Mouse (Mus musculus) heart, embryonic 16.5 days (tissue): Measurements from ENCODE around the gene Cnpy1. TPM values are rescaled to one million over a fixed set of nuclear protein-coding genes. Genes with fewer than 3 reads are reported as not detected.

ENCODE experiments used
- ATAC-seq: fragments of 200-750 bp; cut with Nextera tagmentation; replicated peaks from 2 replicates; pipeline ENCODE4 v1.8.0; 2017; ENCODE audit warnings: moderate number of reproducible peaks; ENCODE audit not compliant: insufficient read depth, low FRiP score; ENCODE audit errors: extremely low read depth
- H3K27ac ChIP-seq: fragments of 300-500 bp; sonication (generic); 2 replicates; pipeline ENCODE4 v1.5.1; 2014; ENCODE audit warnings: mild to moderate bottlenecking, low read length, control low read depth, moderate library complexity
- H3K27me3 ChIP-seq: fragments of 300-500 bp; sonication (generic); 2 replicates; pipeline ENCODE4 v1.6.1; 2014; ENCODE audit warnings: low read length, mixed read lengths; ENCODE audit not compliant: control insufficient read depth, insufficient read depth
- H3K36me3 ChIP-seq: fragments of 300-500 bp; sonication (generic); 2 replicates; pipeline ENCODE4 v1.6.1; 2014; ENCODE audit not compliant: control insufficient read depth, insufficient read depth
- H3K4me1 ChIP-seq: fragments of 300-500 bp; sonication (generic); 2 replicates; pipeline ENCODE4 v1.6.1; 2014; ENCODE audit warnings: low read length, mixed read lengths; ENCODE audit not compliant: control insufficient read depth, insufficient read depth
- H3K4me2 ChIP-seq: fragments of 300-500 bp; sonication (generic); 2 replicates; pipeline ENCODE4 v1.6.1; 2014; ENCODE audit warnings: low read depth, mild to moderate bottlenecking, control low read depth, low read length
- H3K4me3 ChIP-seq: fragments of 300-500 bp; sonication (generic); 2 replicates; pipeline ENCODE4 v1.5.1; 2014; ENCODE audit warnings: mild to moderate bottlenecking, control low read depth, low read length
- H3K9ac ChIP-seq: fragments of 300-500 bp; sonication (generic); 2 replicates; pipeline ENCODE4 v1.6.1; 2014; ENCODE audit warnings: low read length, control low read depth
- H3K9me3 ChIP-seq: fragments of 300-500 bp; sonication (generic); replicated peaks from 2 replicates; pipeline ENCODE4 v1.6.1; 2016; ENCODE audit warnings: low read length; ENCODE audit not compliant: control insufficient read depth
- WGBS: fragments of 180-500 bp; shearing (Covaris S2); extraction: QIAGEN DNeasy Blood & Tissue Kit; methylation state at CpG from one replicate; pipeline ENCODE4 v1.1.7; 2014; 5-methylcytosine and 5-hydroxymethylcytosine counted together
- polyA plus RNA-seq: library from polyadenylated mRNA; unstranded; fragments of >200 nt; fragmentation: Nextera tagmentation; extraction: Ambion mirVana; gene quantifications from 2 replicates; pipeline ENCODE4 v1.2.1, GENCODE M21; 2015

Gene Cnpy1
- polyA plus RNA-seq, 1 experiment from 2014 or later, result not detected

- no peak for ATAC-seq
- Histone ChIP-seq H3K9ac (no peak overlapping the region), H3K36me3 (no peaks in the 10 kb centered on the region), H3K4me3 (no peak overlapping the region), H3K27me3 (no peaks in the 10 kb centered on the region), H3K27ac (no peak overlapping the region), H3K4me1 (no peaks in the 10 kb centered on the region), H3K4me2 (no peak overlapping the region), H3K9me3 (no peaks in the 10 kb centered on the region)
- 34% methylated on average over 2 of the region's 2 CpGs for WGBS
Observed at GRCm38 (mm10) chr5:28267576-28267975, 22.0 kb upstream of the Cnpy1 start.

- Histone ChIP-seq H3K4me1 (no peaks in the 10 kb centered on the region), H3K27me3 (no peaks in the 10 kb centered on the region), H3K4me3 (no peak overlapping the region), H3K36me3 (no peaks in the 10 kb centered on the region), H3K27ac (no peak overlapping the region), H3K9me3 (no peaks in the 10 kb centered on the region), H3K9ac (no peak overlapping the region), H3K4me2 (no peak overlapping the region)
- no peak for ATAC-seq
Observed at GRCm38 (mm10) chr5:28265653-28266052, 20.0 kb upstream of the Cnpy1 start.

GRCm38 (mm10) chr5:28263852-28264251, 18.2 kb upstream of the Cnpy1 start:
- WGBS, result 74% methylated on average over 1 of the region's 1 CpGs
- Histone ChIP-seq H3K36me3 (no peaks in the 10 kb centered on the region), H3K27me3 (no peaks in the 10 kb centered on the region), H3K4me2 (no peak overlapping the region), H3K9me3 (no peaks in the 10 kb centered on the region), H3K27ac (no peak overlapping the region), H3K9ac (no peak overlapping the region), H3K4me3 (no peak overlapping the region), H3K4me1 (no peaks in the 10 kb centered on the region)
- no peak for ATAC-seq

- ATAC-seq, result no peak
- WGBS, result 88% methylated on average over 5 of the region's 5 CpGs
Observed at GRCm38 (mm10) chr5:28262070-28262469, 16.5 kb upstream of the Cnpy1 start.

GRCm38 (mm10) chr5:28259939-28260338, 14.3 kb upstream of the Cnpy1 start:
- no peak overlapping the region for H3K9ac ChIP-seq
- no peak overlapping the region for H3K4me2 ChIP-seq
- H3K36me3 ChIP-seq, result no peaks in the 10 kb centered on the region
- no peak overlapping the region for H3K27ac ChIP-seq
- 0 out of 2 replicates have a peak, but pooled peaks cover 2% of the 10 kb centered on the region for H3K27me3 ChIP-seq
- no peak for ATAC-seq
- 80% methylated on average over 1 of the region's 1 CpGs for WGBS
- H3K4me3 ChIP-seq, result no peak overlapping the region
- H3K9me3 ChIP-seq, result no peaks in the 10 kb centered on the region
- no peaks in the 10 kb centered on the region for H3K4me1 ChIP-seq

More at GRCm38 (mm10) chr5:28262070-28262469, 16.5 kb upstream of the Cnpy1 start:
- H3K4me2 ChIP-seq, result no peak overlapping the region
- no peak overlapping the region for H3K27ac ChIP-seq
- no peaks in the 10 kb centered on the region for H3K36me3 ChIP-seq
- H3K9me3 ChIP-seq, result no peaks in the 10 kb centered on the region
- 0 out of 2 replicates have a peak, but pooled peaks cover 2% of the 10 kb centered on the region for H3K27me3 ChIP-seq
- H3K9ac ChIP-seq, result no peak overlapping the region
- H3K4me1 ChIP-seq, result no peaks in the 10 kb centered on the region
- no peak overlapping the region for H3K4me3 ChIP-seq

GRCm38 (mm10) chr5:28259385-28259784, 13.8 kb upstream of the Cnpy1 start:
- Histone ChIP-seq H3K4me2 (no peak overlapping the region), H3K9ac (no peak overlapping the region), H3K4me3 (no peak overlapping the region), H3K36me3 (no peaks in the 10 kb centered on the region), H3K27ac (no peak overlapping the region), H3K27me3 (0 out of 2 replicates have a peak, but pooled peaks cover 2% of the 10 kb centered on the region), H3K9me3 (no peaks in the 10 kb centered on the region), H3K4me1 (no peaks in the 10 kb centered on the region)
- ATAC-seq, result no peak
- WGBS, result 21% methylated on average over 1 of the region's 1 CpGs

- 0 out of 2 replicates have a peak, but pooled peaks cover 2% of the 10 kb centered on the region for H3K27me3 ChIP-seq
- no peak overlapping the region for H3K4me3 ChIP-seq
- H3K4me1 ChIP-seq, result no peaks in the 10 kb centered on the region
- H3K27ac ChIP-seq, result no peak overlapping the region
- WGBS, result 66% methylated on average over 4 of the region's 4 CpGs
- no peaks in the 10 kb centered on the region for H3K9me3 ChIP-seq
- H3K9ac ChIP-seq, result no peak overlapping the region
- no peak for ATAC-seq
- H3K4me2 ChIP-seq, result no peak overlapping the region
- no peaks in the 10 kb centered on the region for H3K36me3 ChIP-seq
Observed at GRCm38 (mm10) chr5:28257816-28258215, 12.2 kb upstream of the Cnpy1 start.

GRCm38 (mm10) chr5:28252999-28253398, 7.4 kb upstream of the Cnpy1 start:
- 77% methylated on average over 4 of the region's 4 CpGs for WGBS
- no peak overlapping the region for H3K9ac ChIP-seq
- H3K4me3 ChIP-seq, result no peak overlapping the region
- no peak overlapping the region for H3K4me2 ChIP-seq
- H3K36me3 ChIP-seq, result no peaks in the 10 kb centered on the region
- no peak for ATAC-seq
- H3K4me1 ChIP-seq, result no peaks in the 10 kb centered on the region
- no peaks in the 10 kb centered on the region for H3K9me3 ChIP-seq
- H3K27ac ChIP-seq, result no peak overlapping the region
- 0 out of 2 replicates have a peak, but pooled peaks cover 4% of the 10 kb centered on the region for H3K27me3 ChIP-seq

GRCm38 (mm10) chr5:28252260-28252659, 6.7 kb upstream of the Cnpy1 start:
- Histone ChIP-seq H3K36me3 (no peaks in the 10 kb centered on the region), H3K4me2 (no peak overlapping the region), H3K9me3 (no peaks in the 10 kb centered on the region), H3K27ac (no peak overlapping the region), H3K4me1 (no peaks in the 10 kb centered on the region), H3K9ac (no peak overlapping the region), H3K27me3 (0 out of 2 replicates have a peak, but pooled peaks cover 2% of the 10 kb centered on the region), H3K4me3 (no peak overlapping the region)
- WGBS, result 79% methylated on average over 4 of the region's 4 CpGs
- no peak for ATAC-seq
